Mouse (Mus musculus) testis, adult 2 months (tissue): ENCODE results near the gene Amy1. TPM values are rescaled to one million over a fixed set of nuclear protein-coding genes. Genes with fewer than 3 reads are reported as not detected.
"Not testable (repeated sequence)": the region's sequence is repeated elsewhere in the genome, so short reads cannot be mapped to it uniquely, and the experiment has no call there.

Experiments used
- H3K27ac ChIP-seq: fragments of 200-500 bp; 2 replicates; pipeline ENCODE4 v1.5.1; 2012; ENCODE audit warnings: low read depth, low read length; ENCODE audit not compliant: control insufficient read depth, insufficient read depth
- H3K27me3 ChIP-seq: fragments of 200-500 bp; 2 replicates; pipeline ENCODE4 v1.6.1; 2012; ENCODE audit warnings: mild to moderate bottlenecking, low read length, moderate library complexity; ENCODE audit not compliant: control insufficient read depth, insufficient read depth
- H3K36me3 ChIP-seq: fragments of 200-500 bp; 2 replicates; pipeline ENCODE4 v1.6.1; 2012; ENCODE audit warnings: mild to moderate bottlenecking, low read length; ENCODE audit not compliant: control insufficient read depth, insufficient read depth
- H3K4me1 ChIP-seq: fragments of 200-500 bp; 2 replicates; pipeline ENCODE4 v1.6.1; 2012; ENCODE audit warnings: low read length; ENCODE audit not compliant: control insufficient read depth, insufficient read depth
- H3K4me3 ChIP-seq: fragments of 200-500 bp; 2 replicates; pipeline ENCODE4 v1.5.1; 2012; ENCODE audit warnings: low read depth, mild to moderate bottlenecking, low read length, moderate library complexity, mixed read lengths; ENCODE audit not compliant: control insufficient read depth
- CTCF ChIP-seq: fragments of 200-500 bp; IDR thresholded peaks from 2 replicates; pipeline ENCODE4 v1.5.1; 2012; ENCODE audit warnings: low read depth, mild to moderate bottlenecking, inconsistent platforms, low read length, moderate library complexity; ENCODE audit not compliant: control insufficient read depth, insufficient read depth, insufficient replicate concordance
- POLR2A ChIP-seq: fragments of 200-500 bp; IDR thresholded peaks from 2 replicates; pipeline ENCODE4 v1.6.1; 2012; ENCODE audit warnings: low read depth, mild to moderate bottlenecking, inconsistent platforms, low read length, moderate library complexity; ENCODE audit not compliant: control insufficient read depth
- polyA plus RNA-seq: library from polyadenylated mRNA; depleted of rRNA; stranded (reverse); fragments of >200 nt; gene quantifications from 2 replicates; pipeline ENCODE4 v1.2.3, GENCODE M21; 2012; rRNA removed

The Amy1 gene
- polyA plus RNA-seq = 4.4 and 7.0 TPM in 2 replicates

- Histone ChIP-seq H3K27me3 (no peaks in the 10 kb centered on the region), H3K27ac (no peak within 1 kb of the TSS), H3K4me1 (no peaks in the 10 kb centered on the region), H3K4me3 (no peak within 1 kb of the TSS), H3K36me3 (no peaks in the 10 kb centered on the region)
- TF ChIP-seq POLR2A (no peak), CTCF (no peak)
Observed at GRCm38 (mm10) chr3:113606599-113606998, at the start of gene Amy1. Gene Amy1, minus strand, starts transcription at chr3:113606699.

DNA sequence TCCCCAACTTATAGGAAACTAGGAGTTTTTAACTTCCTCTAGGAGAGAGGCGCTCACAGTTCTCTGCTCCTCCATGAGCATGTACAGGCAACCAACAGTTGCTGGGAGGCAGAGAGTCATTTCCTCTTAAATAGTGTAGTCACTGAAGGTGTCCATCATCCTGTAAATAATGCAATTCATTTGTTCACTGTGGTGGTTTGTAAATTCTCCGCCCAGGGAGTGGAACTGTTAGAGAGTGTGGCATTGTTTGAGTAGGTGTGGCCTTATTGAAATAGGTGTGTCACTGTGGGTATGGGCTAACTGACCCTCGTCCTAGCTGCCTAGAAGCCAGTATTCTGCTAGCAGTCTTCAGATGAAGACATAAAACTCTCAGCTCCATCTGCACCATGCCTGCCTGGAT lies 47.8 kb upstream of the Amy1 start:
- H3K4me3 ChIP-seq = no peak overlapping the region
- no peaks in the 10 kb centered on the region for H3K36me3 ChIP-seq
- no peak for TF ChIP-seq CTCF
- no peak for TF ChIP-seq POLR2A
- no peak overlapping the region for H3K27ac ChIP-seq
- H3K27me3 ChIP-seq = no peaks in the 10 kb centered on the region
- no peaks in the 10 kb centered on the region for H3K4me1 ChIP-seq

- not testable (repeated sequence) for H3K36me3 ChIP-seq, H3K27me3 ChIP-seq, H3K27ac ChIP-seq, H3K4me3 ChIP-seq, H3K4me1 ChIP-seq
Observed at GRCm38 (mm10) chr3:113651386-113651785, 44.9 kb upstream of the Amy1 start.

GRCm38 (mm10) chr3:113639545-113639944 lies 33.0 kb upstream of the Amy1 start:
- no peaks in the 10 kb centered on the region for H3K36me3 ChIP-seq
- H3K27me3 ChIP-seq = no peaks in the 10 kb centered on the region
- TF ChIP-seq POLR2A = no peak
- H3K4me1 ChIP-seq = no peaks in the 10 kb centered on the region
- H3K27ac ChIP-seq = no peak overlapping the region
- no peak overlapping the region for H3K4me3 ChIP-seq

DNA sequence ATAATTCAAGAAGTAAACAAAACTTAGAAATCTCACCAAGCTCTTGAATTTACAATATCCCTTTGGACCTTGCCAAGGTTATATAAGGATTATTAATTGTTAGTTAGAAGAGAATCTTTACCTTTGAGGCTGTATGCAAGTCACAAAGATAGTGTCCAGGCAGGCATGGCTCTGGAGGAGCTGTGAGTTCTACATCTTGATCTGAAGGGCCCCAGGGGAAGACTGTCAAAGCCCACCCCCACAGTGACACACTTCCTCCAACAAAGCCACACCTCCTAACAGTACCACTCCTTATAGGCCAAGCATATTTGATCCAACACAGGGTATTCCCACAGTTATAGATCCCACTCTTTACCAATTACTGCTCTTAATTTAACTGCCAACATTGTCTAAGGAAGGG lies 27.7 kb upstream of the Amy1 start:
- H3K27me3 ChIP-seq = no peaks in the 10 kb centered on the region
- H3K4me3 ChIP-seq = no peak overlapping the region
- no peaks in the 10 kb centered on the region for H3K36me3 ChIP-seq
- TF ChIP-seq CTCF = no peak
- no peak for TF ChIP-seq POLR2A
- no peaks in the 10 kb centered on the region for H3K4me1 ChIP-seq
- H3K27ac ChIP-seq = no peak overlapping the region

GRCm38 (mm10) chr3:113631611-113632010 lies 25.1 kb upstream of the Amy1 start:
- Histone ChIP-seq H3K27ac (no peak overlapping the region), H3K4me3 (no peak overlapping the region), H3K27me3 (no peaks in the 10 kb centered on the region), H3K36me3 (no peaks in the 10 kb centered on the region), H3K4me1 (no peaks in the 10 kb centered on the region)
- TF ChIP-seq CTCF (no peak), POLR2A (no peak)

DNA sequence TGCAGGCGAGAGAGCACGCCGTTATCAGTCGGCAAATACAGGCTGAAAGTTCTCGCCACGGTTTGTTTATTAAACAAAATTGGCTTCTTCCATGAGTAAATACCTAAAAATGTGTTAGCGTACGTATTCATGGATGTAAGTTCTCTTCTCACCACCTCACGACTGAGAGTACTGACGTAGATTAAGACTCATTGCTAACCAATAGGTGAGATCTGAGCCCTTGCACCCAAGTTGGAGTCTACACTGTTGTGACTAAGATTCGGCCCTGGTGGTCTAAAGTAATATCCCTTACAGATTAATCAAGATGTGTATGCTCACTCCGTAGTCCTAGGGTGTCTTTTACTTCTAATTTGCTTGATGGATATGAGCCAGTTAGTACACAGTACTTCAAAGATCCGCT lies 24.1 kb upstream of the Amy1 start:
- H3K36me3 ChIP-seq = no peaks in the 10 kb centered on the region

DNA sequence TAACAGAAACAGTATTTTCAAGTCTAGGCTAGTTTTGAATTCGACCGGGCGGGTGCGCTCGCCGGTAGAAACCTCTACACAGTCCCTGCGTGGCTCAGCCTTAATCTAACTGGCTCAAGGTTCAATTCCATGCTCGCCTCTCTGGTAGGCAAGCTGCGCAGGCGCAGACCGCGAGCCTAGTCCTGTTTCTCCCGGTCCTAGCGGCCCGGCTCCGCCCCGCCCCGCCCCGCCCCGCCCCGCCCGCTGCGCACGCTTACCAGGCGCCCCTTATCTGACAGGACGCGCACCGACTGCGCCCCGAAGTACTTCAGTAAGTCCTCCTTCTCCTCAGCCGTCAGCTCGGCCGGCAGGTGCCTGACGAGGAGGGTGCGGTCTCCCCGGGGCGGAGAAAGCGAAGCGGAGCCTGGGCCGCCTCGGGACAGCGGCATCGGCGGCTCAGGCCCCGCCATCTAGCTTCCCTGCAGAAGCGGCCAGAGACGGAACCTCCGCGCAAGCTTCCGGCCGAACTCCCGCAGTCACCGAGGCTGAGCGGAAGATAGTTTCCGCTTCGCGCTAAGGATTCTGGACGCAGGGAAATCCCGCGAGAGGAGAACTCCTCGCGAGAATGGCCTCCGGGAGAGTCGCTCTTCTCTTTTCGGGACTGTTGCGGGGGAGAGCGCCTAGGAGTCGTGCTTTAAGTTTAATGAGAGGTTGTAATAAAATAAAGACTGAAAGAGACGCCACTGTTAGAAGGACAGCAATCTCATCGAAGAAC lies 23.3 kb upstream of the Amy1 start, which contains the start of gene Rnpc3:
Gene Rnpc3 (minus strand): TSS at position 544 of the 754 bp plus-strand sequence.
- H3K27me3 ChIP-seq = no peaks in the 10 kb centered on the region
- peak; percentile 94 for TF ChIP-seq POLR2A
- TF ChIP-seq CTCF = no peak
- H3K36me3 ChIP-seq = no peaks in the 10 kb centered on the region
- peak within 1 kb of the TSS; percentile 100 for H3K4me3 ChIP-seq
- no peaks in the 10 kb centered on the region for H3K4me1 ChIP-seq
- peak within 1 kb of the TSS; percentile 100 for H3K27ac ChIP-seq

More for the DNA sequence above, 24.1 kb upstream of the Amy1 start:
- no peaks in the 10 kb centered on the region for H3K27me3 ChIP-seq
- TF ChIP-seq POLR2A = no peak
- TF ChIP-seq CTCF = no peak
- H3K4me3 ChIP-seq = peak overlapping the region; percentile 100
- H3K27ac ChIP-seq = peak overlapping the region; percentile 96
- H3K4me1 ChIP-seq = no peaks in the 10 kb centered on the region
